Mouse (Mus musculus) limb, embryonic 12.5 days (tissue): ENCODE measurements around the gene Sacs. TPM values are rescaled to one million over a fixed set of nuclear protein-coding genes. Genes with fewer than 3 reads are reported as not detected.
A peak's percentile ranks its signal among the peaks of the same experiment; 100 is the strongest.

Source experiments
- ATAC-seq: fragments of 200-750 bp; cut with Nextera tagmentation; 2 replicates; pipeline ENCODE4 v1.8.0; 2017; ENCODE audit warnings: low read depth, moderate TSS enrichment; ENCODE audit not compliant: insufficient number of reproducible peaks, insufficient read depth, low FRiP score, low TSS enrichment
- H3K27ac ChIP-seq: fragments of 300-500 bp; sonication (generic); 2 replicates; pipeline ENCODE4 v1.5.1; 2016; ENCODE audit warnings: mild to moderate bottlenecking, moderate library complexity
- H3K27me3 ChIP-seq: fragments of 300-500 bp; sonication (generic); 2 replicates; pipeline ENCODE4 v1.6.1; 2016; ENCODE audit warnings: mild to moderate bottlenecking, moderate library complexity
- H3K36me3 ChIP-seq: fragments of 300-500 bp; sonication (generic); 2 replicates; pipeline ENCODE4 v1.6.1; 2016; ENCODE audit warnings: mild to moderate bottlenecking, moderate library complexity
- H3K4me1 ChIP-seq: fragments of 300-500 bp; sonication (generic); replicated peaks from 2 replicates; pipeline ENCODE4 v1.6.1; 2016
- H3K4me2 ChIP-seq: fragments of 300-500 bp; sonication (generic); 2 replicates; pipeline ENCODE4 v1.6.1; 2016; ENCODE audit warnings: mild to moderate bottlenecking, moderate library complexity
- H3K4me3 ChIP-seq: fragments of 300-500 bp; sonication (generic); replicated peaks from 2 replicates; pipeline ENCODE4 v1.5.1; 2016; ENCODE audit warnings: mild to moderate bottlenecking
- H3K9ac ChIP-seq: fragments of 300-500 bp; sonication (generic); replicated peaks from 2 replicates; pipeline ENCODE4 v1.6.1; 2016; ENCODE audit warnings: mild to moderate bottlenecking, moderate library complexity
- H3K9me3 ChIP-seq: fragments of 300-500 bp; sonication (generic); 2 replicates; pipeline ENCODE4 v1.6.1; 2016; ENCODE audit warnings: mild to moderate bottlenecking, moderate library complexity
- WGBS: fragments of 180-500 bp; shearing (Covaris S2); methylation state at CpG from one replicate; pipeline ENCODE4 v1.1.7; 2016; 5-methylcytosine and 5-hydroxymethylcytosine counted together
- polyA plus RNA-seq: library from polyadenylated mRNA; unstranded; fragments of >200 nt; fragmentation: Nextera tagmentation; extraction: Ambion mirVana; gene quantifications from 2 replicates; pipeline ENCODE4 v1.2.1, GENCODE M21; 2016

Gene Sacs
- polyA plus RNA-seq, 1 experiment from 2014 or later: 3.4 TPM

DNA sequence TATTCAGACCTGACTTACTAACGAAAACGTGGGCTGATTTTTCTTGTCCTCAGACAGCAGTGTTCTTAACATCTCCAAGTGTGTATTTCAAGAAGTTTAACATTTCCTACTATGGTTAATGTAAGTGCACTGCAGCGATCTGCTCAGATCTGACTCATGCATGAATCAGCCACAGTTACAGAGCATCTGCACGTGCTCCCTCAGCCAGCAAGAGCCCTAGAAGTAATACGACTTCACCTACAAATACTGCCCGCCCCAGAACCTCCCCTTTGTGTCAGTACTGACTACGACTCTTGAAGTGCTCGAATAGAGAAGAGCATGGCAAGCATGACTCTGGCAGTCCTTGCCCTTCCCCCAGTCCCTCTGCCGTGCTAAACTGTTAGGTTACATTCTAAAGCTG lies 100.5 kb downstream of the Sacs start:
- Histone ChIP-seq H3K9me3 (no peaks in the 10 kb centered on the region), H3K9ac (no peak overlapping the region), H3K4me1 (no peaks in the 10 kb centered on the region), H3K27me3 (no peaks in the 10 kb centered on the region), H3K27ac (no peak overlapping the region), H3K36me3 (no peaks in the 10 kb centered on the region), H3K4me3 (no peak overlapping the region), H3K4me2 (no peak overlapping the region)
- WGBS: 66% methylated on average over 9 of the region's 9 CpGs
- ATAC-seq: no peak

- Histone ChIP-seq H3K4me3 (no peak overlapping the region), H3K27me3 (no peaks in the 10 kb centered on the region), H3K9me3 (no peaks in the 10 kb centered on the region), H3K4me2 (no peak overlapping the region), H3K4me1 (no peaks in the 10 kb centered on the region), H3K9ac (no peak overlapping the region), H3K27ac (no peak overlapping the region), H3K36me3 (no peaks in the 10 kb centered on the region)
- no peak for ATAC-seq
- WGBS: 44% methylated on average over 6 of the region's 6 CpGs
Observed at GRCm38 (mm10) chr14:61242611-61243010, 104.4 kb downstream of the Sacs start.

- Histone ChIP-seq H3K9ac (no peak overlapping the region), H3K27ac (no peak overlapping the region), H3K9me3 (peaks cover 6% of the 10 kb centered on the region; the same call in 1 of the 2 replicates), H3K4me3 (no peak overlapping the region), H3K4me2 (no peak overlapping the region), H3K27me3 (no peaks in the 10 kb centered on the region), H3K4me1 (no peaks in the 10 kb centered on the region), H3K36me3 (no peaks in the 10 kb centered on the region)
- WGBS: 80% methylated on average over 3 of the region's 3 CpGs
- ATAC-seq: no peak
Observed at GRCm38 (mm10) chr14:61246444-61246843, 108.2 kb downstream of the Sacs start.

GRCm38 (mm10) chr14:61252596-61253388 lies 114.5 kb downstream of the Sacs start:
- no peaks in the 10 kb centered on the region for H3K27me3 ChIP-seq

DNA sequence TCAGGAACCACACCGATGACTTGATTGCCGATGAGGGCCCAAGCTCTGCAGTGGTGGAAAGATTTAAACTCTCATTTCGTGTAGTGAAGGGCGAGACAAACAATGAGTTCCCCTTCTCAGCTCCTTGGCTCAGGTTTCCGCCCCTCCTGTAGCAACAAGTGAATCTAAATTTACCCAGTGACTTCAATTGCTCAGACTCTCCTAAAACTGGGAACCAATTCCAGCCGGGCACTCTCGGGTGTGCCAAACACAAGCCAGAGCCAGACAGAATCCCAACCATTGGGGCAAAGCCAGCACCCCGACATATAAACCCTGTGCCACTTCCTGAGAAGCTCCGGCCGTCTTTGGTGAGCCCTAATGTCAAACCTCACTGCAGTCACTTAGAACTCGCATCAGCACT lies 120.1 kb downstream of the Sacs start, which contains the start of gene Sgcg:
Gene Sgcg, minus strand, starts transcription at position 139 of the 400 bp plus-strand sequence.
- Histone ChIP-seq H3K27me3 (no peaks in the 10 kb centered on the region), H3K9me3 (no peaks in the 10 kb centered on the region), H3K27ac (peak within 1 kb of the TSS; percentile 59; the same call in 1 of the 2 replicates), H3K36me3 (no peaks in the 10 kb centered on the region), H3K4me1 (peaks cover 6% of the 10 kb centered on the region; the same call in 1 of the 2 replicates), H3K9ac (no peak within 1 kb of the TSS), H3K4me3 (no peak within 1 kb of the TSS), H3K4me2 (no peak within 1 kb of the TSS)
- WGBS: 39% methylated on average over 11 of the region's 11 CpGs
- no peak for ATAC-seq

More at GRCm38 (mm10) chr14:61252596-61253388, 114.5 kb downstream of the Sacs start:
- Histone ChIP-seq H3K27ac (no peak overlapping the region), H3K4me3 (no peak overlapping the region), H3K36me3 (no peaks in the 10 kb centered on the region), H3K4me1 (no peaks in the 10 kb centered on the region), H3K9ac (no peak overlapping the region), H3K9me3 (peaks cover 5% of the 10 kb centered on the region; the same call in 1 of the 2 replicates), H3K4me2 (no peak overlapping the region)
- no peak for ATAC-seq
- 79% methylated on average over 15 of the region's 15 CpGs for WGBS

GRCm38 (mm10) chr14:61259084-61259483 lies 120.8 kb downstream of the Sacs start:
- Histone ChIP-seq H3K27me3 (no peaks in the 10 kb centered on the region), H3K4me3 (no peak overlapping the region), H3K9me3 (no peaks in the 10 kb centered on the region), H3K9ac (no peak overlapping the region), H3K4me2 (no peak overlapping the region), H3K4me1 (peaks cover 6% of the 10 kb centered on the region; the same call in 1 of the 2 replicates), H3K36me3 (no peaks in the 10 kb centered on the region), H3K27ac (0 out of 2 replicates have a peak overlapping the region, but pooled peaks have one; percentile 41)
- no peak for ATAC-seq
- 7% methylated on average over 3 of the region's 3 CpGs for WGBS

DNA sequence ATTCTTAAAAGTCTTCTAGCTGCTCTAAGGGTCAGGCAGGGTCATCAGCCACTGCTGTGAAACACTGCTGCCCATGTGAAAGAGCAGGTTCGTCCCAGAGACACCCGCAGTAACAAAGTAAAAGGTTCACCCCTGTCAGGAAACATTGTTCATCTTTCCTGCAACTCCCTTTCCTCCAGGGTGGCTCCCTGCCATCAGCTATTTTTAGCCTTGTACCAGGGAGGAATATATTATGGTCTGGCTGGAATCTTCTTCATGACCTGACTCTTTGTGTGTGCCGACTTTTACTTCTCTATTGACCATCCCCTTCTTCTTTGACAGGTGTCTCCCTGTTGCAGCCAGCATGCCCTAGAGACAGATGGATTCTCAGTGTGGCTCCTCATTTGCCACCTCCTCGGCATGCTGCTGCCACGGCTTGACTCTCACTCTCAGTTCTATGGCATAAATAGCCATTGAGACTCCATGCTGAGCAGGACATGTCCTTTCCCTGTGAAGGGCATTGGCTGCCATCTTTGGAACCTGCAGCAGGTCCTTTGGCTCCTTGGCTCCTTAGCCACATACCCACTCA lies 129.7 kb downstream of the Sacs start:
- WGBS: 71% methylated on average over 5 of the region's 5 CpGs
- no peaks in the 10 kb centered on the region for H3K36me3 ChIP-seq
- no peak overlapping the region for H3K4me3 ChIP-seq
- no peak overlapping the region for H3K4me2 ChIP-seq
- H3K27me3 ChIP-seq: peaks cover 14% of the 10 kb centered on the region; the same call in 1 of the 2 replicates
- H3K4me1 ChIP-seq: no peaks in the 10 kb centered on the region
- ATAC-seq: no peak
- H3K27ac ChIP-seq: no peak overlapping the region
- no peaks in the 10 kb centered on the region for H3K9me3 ChIP-seq
- no peak overlapping the region for H3K9ac ChIP-seq

- no peak for ATAC-seq
- H3K4me3 ChIP-seq: peak overlapping the region; percentile 31
Observed at GRCm38 (mm10) chr14:61274414-61275198, 136.3 kb downstream of the Sacs start.

DNA sequence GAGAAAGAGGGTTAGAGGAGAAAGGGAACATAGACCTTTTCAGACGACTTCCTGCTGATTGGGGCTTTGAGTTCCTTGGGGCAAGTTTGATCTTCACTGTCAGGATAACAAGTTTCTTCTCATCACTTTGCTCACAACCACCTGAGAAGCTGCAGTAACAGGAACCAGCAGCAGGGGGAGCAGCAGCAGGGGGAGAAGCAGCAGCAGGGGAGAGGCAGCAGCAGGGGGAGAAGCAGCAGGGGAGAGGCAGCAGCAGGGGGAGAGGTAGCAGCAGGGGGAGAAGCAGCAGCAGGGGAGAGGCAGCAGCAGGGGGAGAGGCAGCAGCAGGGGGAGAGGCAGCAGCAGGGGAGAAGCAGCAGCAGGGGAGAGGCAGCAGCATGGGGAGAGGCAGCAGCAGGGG lies 139.0 kb downstream of the Sacs start:
- 41% methylated on average over 1 of the region's 1 CpGs for WGBS
- H3K27ac ChIP-seq: no peak overlapping the region
- H3K27me3 ChIP-seq: peaks cover 49% of the 10 kb centered on the region
- H3K36me3 ChIP-seq: no peaks in the 10 kb centered on the region
- H3K4me1 ChIP-seq: peaks cover 11% of the 10 kb centered on the region
- no peak overlapping the region for H3K4me3 ChIP-seq
- no peak for ATAC-seq
- H3K9me3 ChIP-seq: no peaks in the 10 kb centered on the region
- no peak overlapping the region for H3K4me2 ChIP-seq
- no peak overlapping the region for H3K9ac ChIP-seq

More at GRCm38 (mm10) chr14:61274414-61275198, 136.3 kb downstream of the Sacs start:
- peak overlapping the region; percentile 54 for H3K4me2 ChIP-seq
- no peaks in the 10 kb centered on the region for H3K9me3 ChIP-seq
- WGBS: 7% methylated on average over 38 of the region's 38 CpGs
- no peak overlapping the region for H3K27ac ChIP-seq
- H3K9ac ChIP-seq: peak overlapping the region; percentile 23; the same call in 1 of the 2 replicates
- H3K4me1 ChIP-seq: peaks cover 11% of the 10 kb centered on the region
- H3K36me3 ChIP-seq: no peaks in the 10 kb centered on the region
- peaks cover 55% of the 10 kb centered on the region for H3K27me3 ChIP-seq

GRCm38 (mm10) chr14:61278676-61279300 lies 140.5 kb downstream of the Sacs start:
- 86% methylated on average over 7 of the region's 7 CpGs for WGBS
- no peaks in the 10 kb centered on the region for H3K36me3 ChIP-seq
- no peak overlapping the region for H3K9ac ChIP-seq
- H3K4me3 ChIP-seq: no peak overlapping the region
- no peak overlapping the region for H3K4me2 ChIP-seq
- H3K9me3 ChIP-seq: no peaks in the 10 kb centered on the region
- H3K27ac ChIP-seq: no peak overlapping the region
- peaks cover 36% of the 10 kb centered on the region for H3K27me3 ChIP-seq
- peaks cover 11% of the 10 kb centered on the region for H3K4me1 ChIP-seq
- no peak for ATAC-seq
